Mouse (Mus musculus): ENCODE measurements around the gene Dtx1. TPM values are rescaled to one million over a fixed set of nuclear protein-coding genes. Genes with fewer than 3 reads are reported as not detected.

The Dtx1 gene
- polyA plus RNA-seq, 1 experiment from 2014 or later: 0.53 TPM

DNA sequence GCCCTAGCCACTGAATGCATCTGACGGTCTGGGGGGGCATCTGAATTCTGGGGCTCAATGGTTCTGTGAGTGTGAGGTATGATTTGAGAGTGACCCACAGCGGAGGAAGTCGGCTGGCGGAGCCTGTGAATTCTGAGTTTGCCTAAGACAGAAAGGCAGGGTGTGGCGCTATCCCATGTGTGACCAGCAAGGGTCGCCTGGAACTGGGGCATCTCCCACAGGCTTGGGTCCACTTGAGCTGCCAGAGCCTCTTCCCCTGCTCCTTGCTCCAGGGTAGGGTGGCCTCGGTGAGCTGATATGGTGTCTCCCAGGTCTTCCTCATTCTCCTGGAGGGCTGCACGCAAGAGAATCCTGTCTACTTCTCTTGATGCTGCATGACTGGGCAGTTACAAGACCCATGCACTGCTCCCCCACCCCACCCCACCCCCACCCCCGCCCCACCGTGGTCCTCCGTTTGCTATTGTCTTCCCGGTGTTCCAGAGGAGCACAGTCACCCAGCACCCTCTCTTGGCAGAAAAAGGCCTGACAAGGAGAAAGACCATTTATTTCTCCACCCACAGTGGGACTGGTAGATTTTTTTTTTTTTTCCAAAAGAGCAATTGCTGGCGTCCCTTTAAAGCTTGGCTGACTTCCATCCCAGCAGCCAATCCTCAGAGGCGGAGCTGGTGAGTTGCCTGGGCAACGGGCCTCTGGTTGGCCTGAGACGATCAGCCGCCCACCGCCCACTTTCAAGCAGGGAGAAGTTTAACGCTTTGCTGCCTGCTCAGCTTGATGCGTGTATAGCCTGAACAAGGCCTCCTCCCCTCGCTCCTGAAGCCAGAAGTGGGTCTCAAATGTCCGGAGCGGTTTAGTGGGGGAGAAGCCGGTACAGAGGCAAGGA is 31.8 kb downstream of the Dtx1 start:
- WGBS (ENCODE audit: insufficient replicate concordance): 4% methylated on average over 24 of the region's 24 CpGs

DNA sequence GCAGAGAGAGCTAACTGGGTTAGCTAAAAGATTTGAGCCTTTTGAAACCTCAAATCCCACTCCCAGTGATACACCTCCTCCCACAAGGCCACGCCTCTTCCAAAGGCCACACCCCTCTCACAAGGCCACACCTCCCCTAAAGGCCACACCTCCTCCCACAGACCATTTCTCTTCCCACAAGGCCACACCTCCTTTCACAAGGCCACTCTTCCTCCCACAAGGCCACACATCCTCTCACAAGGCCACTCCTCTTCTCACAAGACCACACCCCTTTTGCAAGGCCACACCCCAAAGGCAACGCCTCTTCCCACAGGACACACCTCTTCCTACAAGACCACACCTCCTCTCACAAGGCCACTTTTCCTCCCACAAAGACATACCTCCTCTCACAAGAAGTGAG is 34.2 kb downstream of the Dtx1 start:
- 17% methylated on average over 2 of the region's 2 CpGs for WGBS (ENCODE audit: insufficient replicate concordance)

More for the DNA sequence above, 31.8 kb downstream of the Dtx1 start:
- peak overlapping the region; percentile 53; the same call in 1 of the 2 replicates for H3K9ac ChIP-seq (ENCODE audit: low read depth, low read length)
- H3K4me1 ChIP-seq (ENCODE audit: control insufficient read depth, insufficient read depth, low read length): peaks cover 10% of the 10 kb centered on the region; the same call in 1 of the 2 replicates
- H3K4me2 ChIP-seq: peak overlapping the region; percentile 69
- H3K36me3 ChIP-seq (ENCODE audit: control insufficient read depth, insufficient read depth, low read length): no peaks in the 10 kb centered on the region
- ATAC-seq (replicated peaks; ENCODE audit: insufficient number of reproducible peaks, low FRiP score, low TSS enrichment): peak; percentile 71
- peaks cover 49% of the 10 kb centered on the region for H3K27me3 ChIP-seq (ENCODE audit: control insufficient read depth, insufficient read depth, low read length)
- H3K4me3 ChIP-seq (ENCODE audit: low read depth, low read length): peak overlapping the region; percentile 45
- no peaks in the 10 kb centered on the region for H3K9me3 ChIP-seq (replicated peaks; ENCODE audit: control insufficient read depth, low read length)
- no peak overlapping the region for H3K27ac ChIP-seq (ENCODE audit: low read depth, low read length)

DNA sequence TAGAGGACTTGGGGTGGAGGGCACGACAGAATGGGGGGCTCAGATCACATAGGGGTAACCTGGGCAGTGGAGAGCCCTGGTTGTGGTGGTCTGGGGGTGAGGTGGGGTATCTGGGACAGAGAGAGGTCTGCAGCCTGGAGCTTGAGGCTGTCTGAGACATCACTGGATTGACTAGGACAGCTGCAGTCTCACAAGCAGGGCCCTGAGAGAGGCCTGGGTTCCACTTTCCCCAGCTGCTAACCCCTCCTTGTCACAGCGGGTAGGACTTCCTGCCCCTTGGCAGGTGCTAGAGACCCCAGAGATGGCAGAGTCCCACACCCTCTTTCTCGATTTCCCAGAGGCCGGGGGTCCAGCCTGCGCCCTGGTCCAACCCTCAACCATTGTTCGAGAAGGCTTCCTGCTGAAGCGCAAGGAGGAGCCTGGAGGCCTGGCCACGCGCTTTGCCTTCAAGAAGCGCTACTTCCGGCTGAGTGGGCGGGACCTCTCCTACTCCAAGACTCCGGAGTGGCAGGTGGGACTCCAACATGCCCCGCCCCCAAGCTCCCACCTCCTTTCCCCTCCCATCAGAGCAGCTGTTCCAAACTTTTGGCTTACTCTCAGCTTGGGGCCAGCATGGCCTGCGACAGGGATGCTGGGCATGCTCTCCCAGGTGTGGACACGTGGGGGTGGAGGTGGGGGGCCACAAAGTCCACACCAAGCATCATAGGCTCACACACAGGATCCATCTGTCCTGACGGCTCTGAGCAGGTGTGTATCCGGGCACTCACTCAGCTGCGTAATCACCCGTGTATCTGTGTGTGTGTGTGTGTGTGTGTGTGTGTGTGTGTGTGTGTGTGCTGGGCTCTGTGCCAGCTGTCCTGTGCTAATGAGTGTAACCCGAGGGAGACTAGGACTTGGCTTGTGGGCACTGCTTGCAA is 37.2 kb downstream of the Dtx1 start:
- WGBS (ENCODE audit: insufficient replicate concordance): 41% methylated on average over 21 of the region's 21 CpGs
- Histone ChIP-seq H3K36me3 (ENCODE audit: control insufficient read depth, insufficient read depth, low read length) (no peaks in the 10 kb centered on the region), H3K9me3 (replicated peaks; ENCODE audit: control insufficient read depth, low read length) (no peaks in the 10 kb centered on the region), H3K27ac (ENCODE audit: low read depth, low read length) (no peak overlapping the region), H3K4me3 (ENCODE audit: low read depth, low read length) (no peak overlapping the region), H3K4me1 (ENCODE audit: control insufficient read depth, insufficient read depth, low read length) (no peaks in the 10 kb centered on the region), H3K4me2 (no peak overlapping the region), H3K27me3 (ENCODE audit: control insufficient read depth, insufficient read depth, low read length) (peaks cover 18% of the 10 kb centered on the region), H3K9ac (ENCODE audit: low read depth, low read length) (no peak overlapping the region)
- ATAC-seq (replicated peaks; ENCODE audit: insufficient number of reproducible peaks, low FRiP score, low TSS enrichment): no peak

More for the DNA sequence above, 34.2 kb downstream of the Dtx1 start:
- Histone ChIP-seq H3K9me3 (replicated peaks; ENCODE audit: control insufficient read depth, low read length) (no peaks in the 10 kb centered on the region), H3K4me1 (ENCODE audit: control insufficient read depth, insufficient read depth, low read length) (peaks cover 5% of the 10 kb centered on the region; the same call in 1 of the 2 replicates), H3K4me3 (ENCODE audit: low read depth, low read length) (no peak overlapping the region), H3K4me2 (no peak overlapping the region), H3K27me3 (ENCODE audit: control insufficient read depth, insufficient read depth, low read length) (peaks cover 32% of the 10 kb centered on the region), H3K9ac (ENCODE audit: low read depth, low read length) (no peak overlapping the region), H3K27ac (ENCODE audit: low read depth, low read length) (no peak overlapping the region), H3K36me3 (ENCODE audit: control insufficient read depth, insufficient read depth, low read length) (no peaks in the 10 kb centered on the region)
- ATAC-seq (replicated peaks; ENCODE audit: insufficient number of reproducible peaks, low FRiP score, low TSS enrichment): no peak

DNA sequence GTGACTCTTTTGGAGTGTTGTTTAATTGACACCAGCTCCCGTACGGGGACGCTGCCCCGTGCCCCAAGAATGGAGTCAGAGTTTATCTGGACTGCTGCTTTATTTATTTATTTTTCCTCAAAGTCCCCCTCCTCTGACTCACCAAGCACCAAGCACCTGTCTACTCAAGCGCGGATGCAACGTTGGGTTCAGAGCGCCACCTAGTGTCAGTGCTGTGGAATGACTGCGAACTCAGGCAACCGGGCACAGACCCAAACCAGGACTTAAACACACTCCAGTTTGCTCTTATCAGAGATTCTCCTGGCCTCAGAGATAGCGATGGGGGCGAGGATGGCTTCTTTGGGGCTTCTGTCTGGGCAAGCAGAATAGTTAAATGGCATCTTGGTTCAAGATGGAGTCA is 38.1 kb downstream of the Dtx1 start:
- no peaks in the 10 kb centered on the region for H3K4me1 ChIP-seq (ENCODE audit: control insufficient read depth, insufficient read depth, low read length)
- no peak overlapping the region for H3K27ac ChIP-seq (ENCODE audit: low read depth, low read length)
- no peak overlapping the region for H3K4me3 ChIP-seq (ENCODE audit: low read depth, low read length)
- H3K9me3 ChIP-seq (replicated peaks; ENCODE audit: control insufficient read depth, low read length): no peaks in the 10 kb centered on the region
- no peak for ATAC-seq (replicated peaks; ENCODE audit: insufficient number of reproducible peaks, low FRiP score, low TSS enrichment)
- no peak overlapping the region for H3K4me2 ChIP-seq
- WGBS (ENCODE audit: insufficient replicate concordance): 5% methylated on average over 12 of the region's 12 CpGs
- H3K27me3 ChIP-seq (ENCODE audit: control insufficient read depth, insufficient read depth, low read length): peaks cover 14% of the 10 kb centered on the region
- H3K36me3 ChIP-seq (ENCODE audit: control insufficient read depth, insufficient read depth, low read length): no peaks in the 10 kb centered on the region
- no peak overlapping the region for H3K9ac ChIP-seq (ENCODE audit: low read depth, low read length)

- WGBS (ENCODE audit: insufficient replicate concordance): 67% methylated on average over 3 of the region's 3 CpGs
- no peak overlapping the region for H3K4me3 ChIP-seq (ENCODE audit: low read depth, low read length)
Measured at GRCm38 (mm10) chr5:120671865-120672264, 39.9 kb downstream of the Dtx1 start.

DNA sequence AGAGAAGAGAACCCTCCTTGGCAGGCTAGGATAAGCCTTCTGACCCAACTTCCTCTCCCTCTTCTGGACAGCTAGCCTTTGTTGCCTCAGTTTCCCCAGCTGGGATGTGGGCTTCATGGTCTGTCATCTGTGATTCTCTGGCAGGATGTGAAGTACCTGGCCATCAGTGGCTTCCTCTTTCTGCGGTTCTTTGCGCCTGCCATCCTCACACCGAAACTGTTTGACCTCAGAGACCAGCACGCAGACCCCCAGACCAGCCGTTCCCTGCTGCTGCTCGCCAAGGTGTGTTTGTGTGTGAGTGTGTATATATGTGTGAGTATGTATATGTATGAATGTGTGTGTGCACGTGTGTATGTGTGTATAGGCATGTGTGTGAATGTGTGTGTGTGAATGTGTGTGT is 41.6 kb downstream of the Dtx1 start:
- no peak overlapping the region for H3K9ac ChIP-seq (ENCODE audit: low read depth, low read length)
- H3K27me3 ChIP-seq (ENCODE audit: control insufficient read depth, insufficient read depth, low read length): peaks cover 17% of the 10 kb centered on the region
- no peak overlapping the region for H3K4me2 ChIP-seq
- no peaks in the 10 kb centered on the region for H3K9me3 ChIP-seq (replicated peaks; ENCODE audit: control insufficient read depth, low read length)
- no peaks in the 10 kb centered on the region for H3K36me3 ChIP-seq (ENCODE audit: control insufficient read depth, insufficient read depth, low read length)
- H3K4me3 ChIP-seq (ENCODE audit: low read depth, low read length): no peak overlapping the region
- 82% methylated on average over 7 of the region's 7 CpGs for WGBS (ENCODE audit: insufficient replicate concordance)
- no peak for ATAC-seq (replicated peaks; ENCODE audit: insufficient number of reproducible peaks, low FRiP score, low TSS enrichment)
- H3K27ac ChIP-seq (ENCODE audit: low read depth, low read length): no peak overlapping the region
- H3K4me1 ChIP-seq (ENCODE audit: control insufficient read depth, insufficient read depth, low read length): no peaks in the 10 kb centered on the region

More at GRCm38 (mm10) chr5:120671865-120672264, 39.9 kb downstream of the Dtx1 start:
- no peak overlapping the region for H3K27ac ChIP-seq (ENCODE audit: low read depth, low read length)
- H3K4me1 ChIP-seq (ENCODE audit: control insufficient read depth, insufficient read depth, low read length): no peaks in the 10 kb centered on the region
- H3K9me3 ChIP-seq (replicated peaks; ENCODE audit: control insufficient read depth, low read length): no peaks in the 10 kb centered on the region
- no peak for ATAC-seq (replicated peaks; ENCODE audit: insufficient number of reproducible peaks, low FRiP score, low TSS enrichment)
- peaks cover 15% of the 10 kb centered on the region for H3K27me3 ChIP-seq (ENCODE audit: control insufficient read depth, insufficient read depth, low read length)
- H3K36me3 ChIP-seq (ENCODE audit: control insufficient read depth, insufficient read depth, low read length): no peaks in the 10 kb centered on the region
- no peak overlapping the region for H3K4me2 ChIP-seq
- no peak overlapping the region for H3K9ac ChIP-seq (ENCODE audit: low read depth, low read length)

DNA sequence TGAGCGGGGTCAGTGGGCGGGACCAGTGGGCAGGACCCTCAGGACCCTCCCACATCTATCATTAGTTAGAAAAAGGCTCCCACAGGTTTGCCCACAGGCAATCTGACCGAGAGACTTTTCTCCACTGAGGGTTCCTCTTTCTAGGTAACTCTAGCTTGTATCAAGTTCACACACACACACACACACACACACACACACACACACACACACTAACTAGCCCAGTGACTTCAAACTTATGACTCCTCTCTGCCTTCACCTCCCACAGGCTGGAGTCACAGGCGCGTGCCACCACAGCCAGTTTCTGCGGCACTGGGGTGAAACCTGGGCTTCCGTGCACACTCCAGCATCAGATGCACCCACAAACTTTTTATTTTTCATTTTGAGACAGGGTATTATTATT is 43.0 kb downstream of the Dtx1 start:
- Histone ChIP-seq H3K9me3 (replicated peaks; ENCODE audit: control insufficient read depth, low read length) (no peaks in the 10 kb centered on the region), H3K27ac (ENCODE audit: low read depth, low read length) (no peak overlapping the region), H3K27me3 (ENCODE audit: control insufficient read depth, insufficient read depth, low read length) (peaks cover 14% of the 10 kb centered on the region), H3K4me2 (no peak overlapping the region), H3K9ac (ENCODE audit: low read depth, low read length) (no peak overlapping the region), H3K4me1 (ENCODE audit: control insufficient read depth, insufficient read depth, low read length) (no peaks in the 10 kb centered on the region), H3K36me3 (ENCODE audit: control insufficient read depth, insufficient read depth, low read length) (no peaks in the 10 kb centered on the region), H3K4me3 (ENCODE audit: low read depth, low read length) (no peak overlapping the region)
- 69% methylated on average over 7 of the region's 7 CpGs for WGBS (ENCODE audit: insufficient replicate concordance)
- ATAC-seq (replicated peaks; ENCODE audit: insufficient number of reproducible peaks, low FRiP score, low TSS enrichment): no peak

DNA sequence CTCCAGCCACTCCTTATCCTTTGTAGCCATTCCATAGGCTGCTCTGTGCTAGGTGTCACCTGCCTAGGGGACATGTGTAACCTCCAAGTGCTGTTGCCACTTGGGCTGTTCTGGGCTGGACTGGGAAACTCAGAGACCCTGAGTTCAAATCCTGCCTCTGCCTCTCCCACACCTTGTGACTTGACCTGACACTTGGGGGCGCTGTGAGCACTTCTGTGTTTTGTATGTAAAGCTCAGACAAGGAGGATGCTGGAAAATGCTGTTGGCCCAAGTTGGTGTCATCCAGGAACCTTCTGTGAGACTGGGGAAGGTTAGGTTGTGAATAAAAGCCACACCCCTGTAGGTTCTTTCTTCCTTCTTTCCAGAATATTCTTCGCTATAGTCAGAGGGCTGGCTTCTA is 46.8 kb downstream of the Dtx1 start:
- ATAC-seq (replicated peaks; ENCODE audit: insufficient number of reproducible peaks, low FRiP score, low TSS enrichment): no peak
- no peaks in the 10 kb centered on the region for H3K9me3 ChIP-seq (replicated peaks; ENCODE audit: control insufficient read depth, low read length)
- H3K4me2 ChIP-seq: no peak overlapping the region
- H3K27me3 ChIP-seq (ENCODE audit: control insufficient read depth, insufficient read depth, low read length): peaks cover 24% of the 10 kb centered on the region
- H3K27ac ChIP-seq (ENCODE audit: low read depth, low read length): no peak overlapping the region
- H3K9ac ChIP-seq (ENCODE audit: low read depth, low read length): no peak overlapping the region
- H3K36me3 ChIP-seq (ENCODE audit: control insufficient read depth, insufficient read depth, low read length): no peaks in the 10 kb centered on the region
- WGBS (ENCODE audit: insufficient replicate concordance): 55% methylated on average over 2 of the region's 2 CpGs
- H3K4me1 ChIP-seq (ENCODE audit: control insufficient read depth, insufficient read depth, low read length): no peaks in the 10 kb centered on the region
- H3K4me3 ChIP-seq (ENCODE audit: low read depth, low read length): no peak overlapping the region

Data from heart, embryonic 11.5 days (tissue).